Mouse (Mus musculus): ENCODE measurements around the gene Ino80e.

The Ino80e gene

DNA sequence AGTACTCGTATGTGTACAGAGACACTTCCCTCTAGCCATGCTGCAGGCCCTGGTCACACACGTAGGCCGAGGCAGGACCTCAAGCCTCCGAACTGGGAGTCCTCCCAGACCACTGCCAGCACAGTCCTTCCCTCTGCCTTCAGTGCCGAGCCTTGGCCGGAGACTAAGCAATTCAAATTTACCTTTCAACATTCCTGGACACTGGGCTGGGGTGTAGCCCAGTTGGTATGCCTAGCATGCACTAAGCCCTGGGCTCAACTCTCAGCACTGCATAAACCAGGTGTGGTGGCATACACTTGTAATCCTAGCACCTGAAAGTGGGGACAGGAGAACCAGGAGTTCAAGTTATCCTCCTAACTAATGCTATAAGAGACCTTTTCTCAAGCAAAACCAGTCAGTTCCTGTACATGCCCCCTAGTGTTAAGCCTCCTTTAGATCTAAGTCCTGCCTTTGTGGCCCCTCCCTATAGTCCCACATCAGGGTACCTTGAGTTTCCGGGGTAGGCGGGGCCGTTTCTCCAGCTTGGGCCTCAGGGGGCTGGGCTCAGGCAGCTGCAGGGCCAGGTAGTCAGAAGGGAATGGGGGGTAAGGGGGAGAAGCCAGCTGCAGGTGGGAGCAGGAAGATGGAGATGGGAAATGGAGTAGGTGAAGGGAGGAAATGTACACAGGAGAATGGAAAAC lies 5.3 kb downstream of the Ino80e start:
- DNase-seq (ENCODE audit: inconsistent age in 2 of 2, low spot score in 1 of 2), result no peak

DNA sequence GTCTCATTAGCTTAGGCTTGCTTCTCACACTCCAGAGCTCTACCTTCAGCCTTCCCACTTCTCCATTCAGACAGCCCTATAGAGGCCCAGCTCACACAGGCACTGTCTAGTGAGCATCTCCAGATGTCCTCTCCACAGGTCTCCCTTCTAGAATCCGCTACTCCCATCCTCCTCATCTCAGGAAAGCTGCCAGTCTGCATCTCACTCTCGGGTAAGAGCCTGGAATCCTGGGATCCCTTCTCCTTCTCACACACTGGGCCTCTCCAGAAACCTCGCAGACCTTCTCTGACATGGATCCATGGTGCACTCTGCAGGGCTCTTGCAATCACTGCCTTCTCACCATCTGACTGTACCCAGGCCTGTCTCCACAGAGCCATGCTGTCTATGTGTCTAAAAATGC lies 6.5 kb downstream of the Ino80e start:
- no peak for DNase-seq (ENCODE audit: inconsistent age in 2 of 2, low spot score in 1 of 2)

- no peak for DNase-seq (ENCODE audit: inconsistent age in 2 of 2, low spot score in 1 of 2)
Measured at GRCm38 (mm10) chr7:126853454-126853853, 8.7 kb downstream of the Ino80e start.

- DNase-seq (ENCODE audit: inconsistent age in 2 of 2, low spot score in 1 of 2), result no peak
Measured at GRCm38 (mm10) chr7:126851192-126851591, 11.0 kb downstream of the Ino80e start.

DNA sequence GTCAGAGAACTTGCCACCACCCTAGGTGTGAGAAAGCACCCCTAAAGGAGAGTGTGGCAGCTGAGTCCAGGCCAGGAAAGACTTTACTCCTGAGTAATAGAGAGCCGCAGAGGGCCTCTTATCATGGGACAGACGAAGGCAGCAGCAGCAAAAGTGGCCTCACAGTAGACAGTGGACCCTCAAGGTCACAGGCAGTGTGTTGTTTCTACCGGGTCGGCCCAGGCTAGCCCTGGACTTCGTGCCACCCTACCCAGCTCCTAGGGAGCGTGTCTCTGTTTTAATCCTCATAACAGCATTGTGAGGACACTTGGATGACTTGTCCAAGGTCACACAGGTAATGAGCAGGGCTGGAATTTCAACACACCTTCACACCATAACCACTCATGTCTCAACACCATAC lies 12.0 kb downstream of the Ino80e start:
- peak in 1 of 2 experiments; percentile 23 for DNase-seq (ENCODE audit: inconsistent age in 2 of 2, low spot score in 1 of 2)

DNA sequence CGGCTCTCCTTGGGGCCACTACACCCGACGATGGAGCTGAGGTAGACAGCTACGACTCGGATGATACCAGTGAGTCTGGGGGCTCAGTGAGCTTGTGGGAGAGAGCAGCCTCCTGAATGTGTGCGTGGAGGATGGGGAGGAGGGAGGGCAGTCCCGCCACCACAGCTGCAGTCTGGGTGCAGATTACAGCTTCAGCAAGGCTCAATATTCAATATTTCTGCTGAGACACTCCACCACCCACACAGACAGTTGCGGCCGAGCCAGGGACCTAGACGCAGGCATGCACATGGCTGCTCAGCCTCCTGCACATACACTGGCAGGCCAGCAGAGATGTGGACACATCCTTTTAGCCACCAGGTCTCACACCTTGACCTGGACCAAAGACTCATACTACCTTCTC lies 13.4 kb downstream of the Ino80e start:
- DNase-seq (ENCODE audit: inconsistent age in 2 of 2, low spot score in 1 of 2), result no peak

DNA sequence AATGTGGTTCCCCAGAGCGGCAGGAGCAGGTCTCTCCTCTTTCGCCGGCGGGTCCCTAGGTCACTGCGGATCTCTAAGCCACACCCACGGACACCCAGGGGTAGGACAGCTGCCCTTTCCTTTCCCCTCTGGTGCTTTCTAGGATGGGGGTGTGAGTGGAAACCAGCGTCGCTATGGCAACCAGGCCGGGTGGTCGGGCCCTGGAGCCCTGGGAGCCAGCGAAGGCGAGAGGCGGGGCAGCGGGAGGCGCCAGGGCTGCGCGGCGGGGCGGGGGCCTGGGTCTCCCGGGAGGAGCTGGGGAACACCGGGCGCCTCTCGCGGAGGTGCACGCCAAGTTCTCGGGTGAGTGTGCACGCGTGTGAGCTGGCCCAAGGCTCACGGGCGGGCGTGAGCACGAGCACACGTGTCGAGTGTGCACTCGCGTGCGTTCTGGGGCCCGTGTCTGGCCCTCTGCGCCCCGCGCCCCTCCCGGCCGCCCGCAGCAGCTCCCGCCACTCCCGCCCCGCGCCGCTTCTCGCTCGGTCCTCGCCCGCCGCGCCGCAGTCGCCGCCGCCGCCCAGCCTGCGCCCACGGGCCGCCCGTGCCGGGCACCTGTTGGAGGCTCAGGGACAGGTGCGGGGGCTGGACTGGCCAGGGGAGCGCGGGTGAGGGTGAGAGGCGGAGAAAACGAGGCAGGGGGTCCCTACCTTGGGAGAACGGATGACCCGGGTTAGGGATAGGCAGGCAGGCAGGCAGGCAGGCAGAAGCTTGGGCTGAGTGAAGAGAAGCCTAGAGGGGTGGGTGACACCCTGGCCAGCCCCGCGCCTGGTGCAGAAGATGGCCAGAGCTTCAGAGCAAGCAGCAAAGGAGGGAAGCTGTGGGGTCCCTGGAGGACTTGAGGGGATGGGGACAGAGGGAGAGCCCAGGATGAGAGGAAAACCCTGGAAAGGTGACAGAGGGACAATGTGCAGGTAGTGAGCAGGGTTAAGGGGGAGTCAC lies 14.5 kb downstream of the Ino80e start:
- DNase-seq (ENCODE audit: inconsistent age in 2 of 2, low spot score in 1 of 2), result peak in 1 of 2 experiments; percentile 46

DNA sequence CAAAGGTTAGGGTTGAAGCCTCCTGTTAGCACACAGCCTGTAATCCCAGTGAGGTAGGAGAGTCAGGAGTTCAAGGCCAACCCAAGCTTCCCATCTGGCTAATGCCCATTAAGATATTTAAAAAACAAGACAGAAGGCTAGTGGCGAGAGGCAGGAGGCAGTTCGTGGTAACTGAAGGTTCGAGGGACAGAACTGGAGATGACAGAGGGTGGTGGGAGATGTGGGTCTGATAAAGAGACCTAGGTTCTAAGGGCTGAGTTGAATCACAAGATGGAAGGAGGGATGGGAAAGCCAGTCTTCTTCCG lies 15.1 kb downstream of the Ino80e start, which contains the start of gene Doc2a:
Doc2a (plus strand) TSS at position 301 of the 305 bp plus-strand sequence.
- no peak for DNase-seq (ENCODE audit: inconsistent age in 2 of 2, low spot score in 1 of 2)

DNA sequence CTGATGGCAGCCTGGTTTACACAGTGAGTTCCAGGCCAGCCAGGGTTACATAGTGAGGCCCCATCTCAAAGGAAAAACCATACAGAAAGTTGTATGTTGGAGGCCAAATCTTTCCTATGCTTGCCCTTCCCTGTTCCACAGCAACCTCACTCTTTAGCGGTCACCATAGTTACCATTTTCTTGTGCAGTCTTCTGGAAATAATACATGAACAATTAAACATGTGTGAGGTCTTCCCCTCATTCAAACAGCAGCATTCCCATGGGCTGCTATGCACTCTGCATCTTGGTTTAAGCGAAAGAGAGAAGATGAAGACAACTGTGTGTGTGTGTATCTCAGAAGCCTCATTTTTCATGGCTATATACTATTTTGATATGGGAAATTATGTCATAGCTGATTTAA lies 16.7 kb downstream of the Ino80e start:
- DNase-seq (ENCODE audit: inconsistent age in 2 of 2, low spot score in 1 of 2), result no peak

DNA sequence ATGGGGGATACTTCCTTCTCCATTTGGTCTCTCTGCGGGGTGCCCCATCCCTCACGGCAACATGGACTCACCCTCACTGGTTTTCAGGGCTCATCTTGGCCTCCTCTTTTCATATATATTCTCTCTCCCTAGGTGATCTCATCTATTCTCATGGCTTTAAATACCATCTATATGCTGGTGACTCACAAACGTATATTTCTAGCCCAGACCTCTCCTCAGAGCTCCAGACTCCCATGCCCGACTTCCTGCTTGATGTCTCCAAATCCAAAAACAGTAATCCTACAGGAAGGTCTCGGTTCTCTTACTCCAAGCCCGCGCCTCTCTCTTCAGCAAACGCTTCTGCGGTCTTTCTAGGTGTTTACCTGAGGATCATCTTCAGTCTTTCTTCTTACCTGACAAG lies 18.9 kb downstream of the Ino80e start:
- DNase-seq (ENCODE audit: inconsistent age in 2 of 2, low spot score in 1 of 2), result no peak

- DNase-seq (ENCODE audit: inconsistent age in 2 of 2, low spot score in 1 of 2), result no peak
Measured at GRCm38 (mm10) chr7:126833294-126833693, 28.9 kb downstream of the Ino80e start.

DNA sequence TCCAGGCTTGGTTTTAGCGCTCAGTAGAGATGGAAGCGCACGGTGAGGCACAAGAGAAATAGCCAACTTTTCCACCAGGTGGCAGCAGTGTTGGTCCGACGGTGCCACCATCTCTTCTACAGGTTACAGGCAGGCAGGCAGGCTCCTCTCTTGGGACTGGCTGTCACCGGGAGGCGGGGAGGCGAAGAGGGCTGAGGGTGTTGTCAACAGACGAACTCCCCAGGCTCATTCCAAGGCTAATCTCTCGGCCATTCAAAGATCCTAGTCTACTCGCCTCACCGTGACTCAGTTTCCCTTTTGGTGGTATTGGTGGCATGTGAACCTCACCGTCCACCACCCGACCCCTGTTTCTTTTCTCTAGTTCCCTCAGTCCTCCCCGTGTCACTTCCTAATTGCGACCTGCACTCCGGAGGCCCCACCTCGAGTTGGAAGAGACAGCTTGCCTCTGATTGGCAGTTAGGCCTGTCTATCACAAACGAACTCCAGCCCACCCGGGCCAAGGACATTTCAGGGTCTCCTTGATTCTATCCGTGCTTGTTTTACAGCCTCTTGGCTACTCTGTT lies 30.1 kb downstream of the Ino80e start:
- peak; percentile 81 to 92 for DNase-seq (ENCODE audit: inconsistent age in 2 of 2, low spot score in 1 of 2)

GRCm38 (mm10) chr7:126831539-126831938 lies 30.6 kb downstream of the Ino80e start, which contains the start of gene 4930451I11Rik:
Gene 4930451I11Rik (minus strand): TSS chr7:126831639.
- no peak for DNase-seq (ENCODE audit: inconsistent age in 2 of 2, low spot score in 1 of 2)

- DNase-seq (ENCODE audit: inconsistent age in 2 of 2, low spot score in 1 of 2), result no peak
Measured at GRCm38 (mm10) chr7:126825952-126826351, 36.2 kb downstream of the Ino80e start.

- peak in 1 of 2 experiments; percentile 66 for DNase-seq (ENCODE audit: inconsistent age in 2 of 2, low spot score in 1 of 2)
Measured at GRCm38 (mm10) chr7:126825403-126825802, 36.8 kb downstream of the Ino80e start.

GRCm38 (mm10) chr7:126823940-126824339 lies 38.2 kb downstream of the Ino80e start:
- DNase-seq (ENCODE audit: inconsistent age in 2 of 2, low spot score in 1 of 2), result peak in 1 of 2 experiments; percentile 25

DNA sequence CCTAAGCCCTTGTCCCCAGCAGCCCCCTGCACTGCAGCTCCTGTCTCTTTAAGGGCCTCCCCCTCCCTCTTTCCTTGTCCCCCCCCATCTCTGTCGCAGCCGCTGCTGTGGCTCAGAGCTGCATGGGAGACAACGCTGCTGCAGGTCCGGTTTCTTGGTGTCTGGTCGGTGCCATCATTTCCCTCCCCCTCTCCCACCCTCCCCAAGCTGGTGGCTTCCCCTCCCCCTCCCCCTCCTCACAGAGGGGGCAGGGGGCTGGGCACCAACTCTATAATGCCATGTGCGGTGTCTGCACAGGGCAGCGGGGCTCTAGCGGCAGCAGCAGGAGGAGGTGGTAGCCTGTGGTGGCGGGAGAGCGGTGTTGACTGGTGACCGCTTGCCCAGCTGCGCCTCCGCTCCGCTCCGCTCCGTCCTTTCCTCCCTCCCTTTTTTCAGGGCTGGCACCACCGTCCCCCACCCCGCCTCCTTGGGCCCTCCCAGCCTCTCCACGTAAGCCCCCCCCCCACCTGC lies 38.9 kb downstream of the Ino80e start:
- DNase-seq (ENCODE audit: inconsistent age in 2 of 2, low spot score in 1 of 2), result peak; percentile 36 to 67

- DNase-seq (ENCODE audit: inconsistent age in 2 of 2, low spot score in 1 of 2), result peak; percentile 65 to 73
Measured at GRCm38 (mm10) chr7:126822741-126823140, 39.4 kb downstream of the Ino80e start.

DNA sequence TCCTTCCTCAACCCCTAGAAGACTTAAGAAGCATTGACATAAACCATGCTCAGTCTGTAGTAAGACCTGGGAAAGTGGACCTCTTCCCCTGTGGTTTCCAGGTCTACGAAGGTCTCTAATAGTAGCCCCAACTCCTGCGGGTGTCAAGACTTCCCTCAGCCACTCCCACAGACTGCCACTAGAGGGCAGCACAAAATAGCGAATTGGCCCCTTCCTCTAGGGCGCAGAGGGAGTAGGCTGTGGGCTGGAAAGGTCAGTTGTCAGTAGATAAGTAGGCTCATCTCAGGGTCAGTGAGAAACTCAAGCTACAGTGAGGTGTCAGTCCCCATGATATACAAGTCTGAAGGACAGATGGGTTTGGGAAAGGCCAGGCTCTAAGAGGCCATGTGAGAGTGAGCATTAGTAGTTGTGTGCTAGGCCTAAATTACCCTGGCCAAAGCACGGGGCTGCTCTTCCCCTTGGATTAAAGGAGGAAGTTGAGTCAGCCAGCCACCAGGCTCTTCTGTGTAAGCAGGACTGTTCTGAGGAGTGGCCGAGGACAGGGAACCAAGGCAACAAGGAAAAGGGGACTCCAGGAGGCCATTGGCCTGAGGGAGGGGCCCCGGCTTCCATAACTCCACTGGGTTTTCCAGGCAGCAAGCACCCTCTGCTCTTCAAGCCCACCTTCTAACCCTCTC lies 40.2 kb downstream of the Ino80e start:
- peak; percentile 87 to 96 for DNase-seq (ENCODE audit: inconsistent age in 2 of 2, low spot score in 1 of 2)

- DNase-seq (ENCODE audit: inconsistent age in 2 of 2, low spot score in 1 of 2), result no peak
Measured at GRCm38 (mm10) chr7:126818818-126819217, 43.4 kb downstream of the Ino80e start.

DNA sequence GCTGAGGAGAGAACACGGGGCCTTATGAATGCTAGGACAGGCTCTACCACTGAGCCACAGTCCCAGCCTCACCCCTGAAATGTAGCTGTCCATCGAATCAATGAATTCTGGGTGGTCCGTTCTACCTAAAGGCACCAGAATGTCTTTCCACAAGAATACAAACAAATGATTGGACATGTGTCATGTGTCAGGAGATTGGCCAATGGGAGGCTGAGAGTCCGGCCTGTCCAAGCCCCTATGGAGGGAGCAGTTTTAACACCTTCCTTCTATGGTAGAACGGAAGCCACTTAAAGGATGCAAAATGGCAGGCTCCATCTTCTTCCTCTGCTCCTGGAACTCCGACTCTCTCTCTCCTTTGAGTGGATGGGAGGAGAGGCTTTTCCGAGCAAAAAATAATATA lies 44.6 kb downstream of the Ino80e start:
- no peak for DNase-seq (ENCODE audit: inconsistent age in 2 of 2, low spot score in 1 of 2)

All from adrenal gland, adult (tissue).